Mouse (Mus musculus) MEL (cell line): ENCODE results near the gene Fam217b. TPM values are rescaled to one million over a fixed set of nuclear protein-coding genes. Genes with fewer than 3 reads are reported as not detected.

Source experiments
- DNase-seq: peaks from one replicate; pipeline ENCODE4 v3.0.0; 2011; ENCODE audit warnings: low read depth, low spot score
- H3K27ac ChIP-seq: 2 replicates; pipeline ENCODE4 v1.5.1; 2012; ENCODE audit warnings: low read depth, mild to moderate bottlenecking, control low read depth, low read length, moderate library complexity; ENCODE audit not compliant: control insufficient read depth
- H3K27me3 ChIP-seq, 2 experiments: fragments of 150-350 bp in 1 of 2; sonication (generic) in 1 of 2; 2 replicates each; pipeline ENCODE4 v1.6.1; 2012; ENCODE audit warnings: low read length in 2 of 2, mild to moderate bottlenecking in 2 of 2, improper control_type of control experiment in 1 of 2, moderate library complexity in 1 of 2; ENCODE audit not compliant: insufficient read depth in 2 of 2, control insufficient read depth in 1 of 2
- H3K36me3 ChIP-seq, 2 experiments: 2 replicates each; pipeline ENCODE4 v1.6.1; 2012 to 2014; ENCODE audit warnings: low read length in 2 of 2, improper control_type of control experiment in 1 of 2, inconsistent platforms in 1 of 2, mild to moderate bottlenecking in 1 of 2; ENCODE audit not compliant: insufficient read depth in 2 of 2, control insufficient read depth in 1 of 2
- H3K4me1 ChIP-seq, 2 experiments: fragments of 150-350 bp in 1 of 2; sonication (generic) in 1 of 2; 2 replicates each; pipeline ENCODE4 v1.6.1; 2012; ENCODE audit warnings: low read length in 2 of 2, improper control_type of control experiment in 1 of 2, mild to moderate bottlenecking in 1 of 2; ENCODE audit not compliant: insufficient read depth in 2 of 2, control insufficient read depth in 1 of 2
- H3K4me3 ChIP-seq, 2 experiments: fragments of 150-350 bp in 1 of 2; sonication (generic) in 1 of 2; 2 replicates each; pipeline ENCODE4 v1.5.1; 2012; ENCODE audit warnings: low read depth in 2 of 2, low read length in 2 of 2, mild to moderate bottlenecking in 2 of 2, moderate library complexity in 2 of 2, control low read depth in 1 of 2, improper control_type of control experiment in 1 of 2; ENCODE audit not compliant: control insufficient read depth in 1 of 2, insufficient read depth in 1 of 2
- H3K79me2 ChIP-seq: 2 replicates; pipeline ENCODE4 v1.6.1; 2012; ENCODE audit warnings: mild to moderate bottlenecking, low read length, moderate library complexity; ENCODE audit not compliant: control insufficient read depth, poor library complexity, insufficient read depth
- H3K9ac ChIP-seq: 2 replicates; pipeline ENCODE4 v1.6.1; 2012; ENCODE audit warnings: low read depth, mild to moderate bottlenecking, control low read depth, low read length, moderate library complexity; ENCODE audit not compliant: control insufficient read depth, poor library complexity, severe bottlenecking
- H3K9me3 ChIP-seq: fragments of 150-350 bp; sonication (generic); replicated peaks from 2 replicates; pipeline ENCODE4 v1.6.1; 2012; ENCODE audit warnings: mild to moderate bottlenecking, low read length, improper control_type of control experiment, moderate library complexity; ENCODE audit not compliant: insufficient read depth
- BHLHE40 ChIP-seq: IDR thresholded peaks from 2 replicates; pipeline ENCODE4 v1.6.1; 2012; ENCODE audit warnings: low read depth, mild to moderate bottlenecking, inconsistent platforms, low read length, improper control_type of control experiment, borderline replicate concordance
- CHD2 ChIP-seq: IDR thresholded peaks from 2 replicates; pipeline ENCODE4 v1.6.1; 2011; ENCODE audit warnings: low read length, improper control_type of control experiment
- EP300 ChIP-seq, 2 experiments: IDR thresholded peaks; 2 replicates each; pipeline ENCODE4 v1.6.1; 2011; ENCODE audit warnings: improper control_type of control experiment in 2 of 2, low read length in 2 of 2, low read depth in 1 of 2, mild to moderate bottlenecking in 1 of 2
- ETS1 ChIP-seq: IDR thresholded peaks from 2 replicates; pipeline ENCODE4 v1.6.1; 2012; ENCODE audit warnings: low read depth, mild to moderate bottlenecking, inconsistent platforms, low read length, improper control_type of control experiment, moderate library complexity
- JUND ChIP-seq: IDR thresholded peaks from 2 replicates; pipeline ENCODE4 v1.6.1; 2011; ENCODE audit warnings: low read depth, mild to moderate bottlenecking, improper control_type of control experiment, low read length
- KAT2A ChIP-seq: conservative IDR thresholded peaks from 2 replicates; pipeline ENCODE4 v1.6.1; 2012; ENCODE audit warnings: low read depth, low read length, improper control_type of control experiment, inconsistent platforms
- MAFK ChIP-seq: IDR thresholded peaks from 2 replicates; pipeline ENCODE4 v1.6.1; 2011; ENCODE audit warnings: low read depth, mild to moderate bottlenecking, low read length, improper control_type of control experiment, borderline replicate concordance
- MAX ChIP-seq: IDR thresholded peaks from 2 replicates; pipeline ENCODE4 v1.6.1; 2011; ENCODE audit warnings: low read length, improper control_type of control experiment
- MEF2A ChIP-seq: IDR thresholded peaks from 2 replicates; pipeline ENCODE4 v1.6.1; 2014; ENCODE audit warnings: low read depth, mild to moderate bottlenecking, inconsistent platforms, low read length, improper control_type of control experiment; ENCODE audit not compliant: poor library complexity, insufficient replicate concordance, severe bottlenecking; ENCODE audit errors: extremely low read depth
- MYB ChIP-seq: IDR thresholded peaks from 2 replicates; pipeline ENCODE4 v1.6.1; 2011; ENCODE audit warnings: mild to moderate bottlenecking, low read depth, low read length, improper control_type of control experiment
- MYC ChIP-seq: IDR thresholded peaks from 2 replicates; pipeline ENCODE4 v1.6.1; 2011; ENCODE audit warnings: low read depth, mild to moderate bottlenecking, low read length, improper control_type of control experiment, moderate library complexity
- NELFE ChIP-seq: IDR thresholded peaks from 2 replicates; pipeline ENCODE4 v1.6.1; 2011; ENCODE audit warnings: low read depth, low read length, improper control_type of control experiment
- POLR2AphosphoS2 ChIP-seq: IDR thresholded peaks from 2 replicates; pipeline ENCODE4 v1.6.1; 2011; ENCODE audit warnings: low read length, improper control_type of control experiment
- POLR2AphosphoS5 ChIP-seq: IDR thresholded peaks from 2 replicates; pipeline ENCODE4 v1.6.1; 2012; ENCODE audit warnings: low read depth, borderline replicate concordance, mild to moderate bottlenecking, inconsistent platforms, low read length, moderate library complexity, mixed read lengths
- RAD21 ChIP-seq: IDR thresholded peaks from 2 replicates; pipeline ENCODE4 v1.6.1; 2011; ENCODE audit warnings: mild to moderate bottlenecking, low read depth, low read length, improper control_type of control experiment
- TBP ChIP-seq: IDR thresholded peaks from 2 replicates; pipeline ENCODE4 v1.8.0; 2011; ENCODE audit warnings: low read depth, low read length, improper control_type of control experiment
- TCF12 ChIP-seq: IDR thresholded peaks from 2 replicates; pipeline ENCODE4 v1.6.1; 2014; ENCODE audit warnings: low read depth, mild to moderate bottlenecking, inconsistent platforms, low read length, improper control_type of control experiment, moderate library complexity
- UBTF ChIP-seq: IDR thresholded peaks from 2 replicates; pipeline ENCODE4 v1.6.1; 2012; ENCODE audit warnings: low read depth, mild to moderate bottlenecking, inconsistent platforms, low read length, improper control_type of control experiment, moderate library complexity, borderline replicate concordance; ENCODE audit not compliant: insufficient read depth
- ZC3H11A ChIP-seq: IDR thresholded peaks from 2 replicates; pipeline ENCODE4 v1.6.1; 2012; ENCODE audit warnings: low read depth, mild to moderate bottlenecking, inconsistent platforms, low read length, improper control_type of control experiment
- ZKSCAN1 ChIP-seq: IDR thresholded peaks from 2 replicates; pipeline ENCODE4 v1.6.1; 2012; ENCODE audit warnings: low read depth, mild to moderate bottlenecking, inconsistent platforms, low read length, improper control_type of control experiment, moderate library complexity
- ZNF384 ChIP-seq: IDR thresholded peaks from 2 replicates; pipeline ENCODE4 v1.6.1; 2012; ENCODE audit warnings: low read depth, mild to moderate bottlenecking, inconsistent platforms, low read length, improper control_type of control experiment
- polyA plus RNA-seq, 2 experiments: library from polyadenylated mRNA; stranded (reverse) in 1 of 2; unstranded in 1 of 2; fragments of >175 nt in 1 of 2; fragments of >200 nt in 1 of 2; gene quantifications; 2 replicates each; pipeline versions ENCODE4 v1.2.1 to v1.2.4; 2012; ENCODE audit warnings: low replicate concordance in 2 of 2, low read depth in 1 of 2; ENCODE audit not compliant: insufficient read length in 2 of 2, insufficient read depth in 1 of 2, missing spikeins in 1 of 2
- total RNA-seq: library from RNA; depleted of rRNA; stranded (reverse); fragments of 300-350 nt; gene quantifications from 2 replicates; pipeline ENCODE4 v1.2.3, GENCODE M21; 2012

Fam217b gene
- total and polyA plus RNA-seq, 3 experiments = not detected

- H3K4me1 ChIP-seq = no peaks in the 10 kb centered on the region
- H3K79me2 ChIP-seq = no peaks in the 10 kb centered on the region
- no peaks in the 10 kb centered on the region for H3K36me3 ChIP-seq
- no peak overlapping the region for H3K27ac ChIP-seq
- no peak overlapping the region for H3K9ac ChIP-seq
- TF ChIP-seq TCF12 = no peak
- TF ChIP-seq MAFK = no peak
- H3K27me3 ChIP-seq = no peaks in the 10 kb centered on the region
- no peak overlapping the region for H3K4me3 ChIP-seq
- DNase-seq = no peak
- no peaks in the 10 kb centered on the region for H3K9me3 ChIP-seq
These were observed 775 bp downstream of the Fam217b start for GRCm38 (mm10) chr2:178415150-178415448.

- Histone ChIP-seq H3K79me2 (no peaks in the 10 kb centered on the region), H3K36me3 (no peaks in the 10 kb centered on the region), H3K9me3 (no peaks in the 10 kb centered on the region), H3K4me3 (no peak overlapping the region), H3K4me1 (no peaks in the 10 kb centered on the region), H3K9ac (no peak overlapping the region), H3K27me3 (no peaks in the 10 kb centered on the region), H3K27ac (no peak overlapping the region)
- TF ChIP-seq POLR2AphosphoS2 (no peak), ZKSCAN1 (no peak)
- no peak for DNase-seq
These were observed 2.1 kb downstream of the Fam217b start for GRCm38 (mm10) chr2:178416427-178416826.

GRCm38 (mm10) chr2:178416970-178417369 is 2.6 kb downstream of the Fam217b start:
- no peak for DNase-seq
- Histone ChIP-seq H3K9ac (no peak overlapping the region), H3K27me3 (no peaks in the 10 kb centered on the region), H3K9me3 (no peaks in the 10 kb centered on the region), H3K79me2 (no peaks in the 10 kb centered on the region), H3K4me1 (no peaks in the 10 kb centered on the region), H3K36me3 (no peaks in the 10 kb centered on the region), H3K4me3 (no peak overlapping the region), H3K27ac (no peak overlapping the region)
- TF ChIP-seq JUND = no peak
- TF ChIP-seq ZC3H11A = no peak
- TF ChIP-seq MYB = no peak
- no peak for TF ChIP-seq ZNF384
- no peak for TF ChIP-seq ETS1
- no peak for TF ChIP-seq ZKSCAN1
- no peak for TF ChIP-seq KAT2A
- no peak for TF ChIP-seq MEF2A
- no peak for TF ChIP-seq MYC
- no peak for TF ChIP-seq RAD21
- TF ChIP-seq UBTF = no peak
- TF ChIP-seq POLR2AphosphoS5 = no peak
- TF ChIP-seq POLR2AphosphoS2 = no peak
- no peak for TF ChIP-seq MAX
- no peak for TF ChIP-seq TBP
- no peak for TF ChIP-seq BHLHE40
- no peak for TF ChIP-seq TCF12
- no peak for TF ChIP-seq NELFE
- TF ChIP-seq EP300 (IDR thresholded peaks at IDR 0.05; ENCODE audit: low read depth in 1 of 2, low read length in 2 of 2) = no peak
- no peak for TF ChIP-seq CHD2
